Mouse (Mus musculus) fat pad, adult 2 months (tissue): Measurements from ENCODE around the gene Gadd45b.

Experiments
- DNase-seq: peaks from one replicate; pipeline ENCODE4 v3.0.0-alpha.2; 2011; ENCODE audit warnings: low read depth, low spot score; ENCODE audit errors: extremely low read depth

Gene Gadd45b

DNA sequence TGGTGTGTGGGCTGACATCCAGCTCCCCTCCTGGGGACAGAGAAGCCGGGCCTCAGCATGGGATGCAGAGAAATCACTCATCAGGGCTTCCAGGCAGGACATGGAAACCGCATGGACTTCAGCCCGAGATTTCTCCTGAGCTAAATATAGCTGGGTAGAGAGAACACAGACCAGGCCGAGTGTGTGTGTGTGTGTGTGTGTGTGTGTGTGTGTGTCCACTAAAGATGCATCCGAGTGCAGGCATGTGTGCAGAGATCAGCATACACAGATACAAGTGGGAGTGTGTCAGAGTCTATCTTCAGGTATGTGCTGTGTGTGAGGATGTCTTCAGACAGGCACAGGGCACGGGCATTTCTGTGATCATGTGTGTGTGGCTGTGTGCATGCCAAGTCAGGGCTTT, 25.0 kb downstream of the Gadd45b start:
- no peak for DNase-seq

DNA sequence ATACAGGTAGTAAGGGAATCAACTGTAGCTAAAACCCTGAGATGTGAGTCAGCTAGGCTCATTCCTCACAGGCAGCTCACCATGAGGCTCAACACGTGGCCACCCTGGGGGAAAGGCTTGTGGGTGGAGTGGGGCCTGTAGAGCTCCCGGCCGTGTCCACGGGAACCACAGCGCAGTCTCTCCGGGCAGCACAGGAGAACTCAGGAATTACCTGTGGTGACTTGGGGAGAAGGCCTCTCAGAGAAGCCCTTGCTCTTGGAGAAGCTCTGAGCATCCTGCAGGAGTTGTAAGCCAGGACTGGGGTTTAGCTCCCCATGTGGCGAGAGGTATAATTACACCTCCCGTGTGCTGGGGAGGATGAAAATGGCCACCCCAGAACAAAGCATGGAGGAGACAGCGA, 25.7 kb downstream of the Gadd45b start:
- DNase-seq = no peak

DNA sequence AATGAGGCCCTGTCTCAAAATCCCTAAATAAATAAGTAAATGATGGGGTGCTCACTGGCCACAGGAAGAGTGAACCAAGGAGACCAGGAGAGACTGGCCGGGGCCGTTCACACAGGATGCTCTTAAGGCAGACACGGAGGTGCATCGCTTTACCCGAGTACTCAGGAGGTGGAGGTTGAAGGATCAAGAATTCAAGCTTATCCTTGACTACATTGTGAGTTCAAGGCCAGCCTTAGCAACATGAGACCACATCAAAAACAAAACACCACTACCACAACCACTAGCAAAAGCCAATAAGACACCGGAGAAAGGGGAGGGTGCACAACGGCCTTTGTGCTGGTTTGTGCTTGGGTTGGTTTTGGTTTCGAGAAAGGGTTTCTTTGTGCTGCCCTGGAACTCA, 26.5 kb downstream of the Gadd45b start:
- no peak for DNase-seq

DNA sequence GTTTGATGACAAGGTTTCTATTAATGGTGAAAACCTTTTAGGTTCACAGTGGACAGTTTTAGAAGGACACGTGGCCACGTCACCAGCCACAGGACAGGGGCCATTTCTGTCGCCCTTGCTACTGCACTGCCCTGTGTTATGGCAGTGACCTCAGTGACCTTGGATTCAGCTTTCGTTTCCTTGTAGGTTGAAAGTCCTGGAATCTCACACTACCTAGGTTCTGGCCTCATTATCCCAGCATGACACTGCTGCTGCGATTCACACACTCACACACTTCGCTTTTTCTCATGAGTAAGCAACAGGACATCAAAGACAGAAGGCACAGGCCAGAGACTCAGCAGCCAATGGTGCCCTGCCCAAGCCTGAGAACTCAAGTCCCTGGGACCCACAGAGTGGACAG, 27.0 kb downstream of the Gadd45b start:
- DNase-seq = no peak

DNA sequence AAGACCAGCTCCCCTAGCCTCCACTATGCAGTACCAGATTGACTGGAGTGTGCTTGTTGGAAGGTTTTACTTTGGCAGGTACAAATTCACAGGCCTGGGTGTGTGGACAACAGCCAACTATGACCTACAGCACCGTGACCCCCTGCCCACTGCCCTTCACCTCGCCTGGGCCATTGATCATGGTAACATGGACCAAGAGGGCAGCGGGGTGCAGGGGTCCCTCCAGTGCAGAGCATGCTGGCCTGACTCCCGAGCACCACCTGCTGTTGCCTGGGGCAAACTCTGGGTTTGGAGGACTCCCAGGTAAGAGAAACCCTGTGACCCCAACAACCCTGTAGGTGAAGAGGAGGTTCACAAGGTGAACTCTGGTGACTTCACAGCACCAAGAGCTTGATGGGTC, 27.9 kb downstream of the Gadd45b start:
- no peak for DNase-seq

DNA sequence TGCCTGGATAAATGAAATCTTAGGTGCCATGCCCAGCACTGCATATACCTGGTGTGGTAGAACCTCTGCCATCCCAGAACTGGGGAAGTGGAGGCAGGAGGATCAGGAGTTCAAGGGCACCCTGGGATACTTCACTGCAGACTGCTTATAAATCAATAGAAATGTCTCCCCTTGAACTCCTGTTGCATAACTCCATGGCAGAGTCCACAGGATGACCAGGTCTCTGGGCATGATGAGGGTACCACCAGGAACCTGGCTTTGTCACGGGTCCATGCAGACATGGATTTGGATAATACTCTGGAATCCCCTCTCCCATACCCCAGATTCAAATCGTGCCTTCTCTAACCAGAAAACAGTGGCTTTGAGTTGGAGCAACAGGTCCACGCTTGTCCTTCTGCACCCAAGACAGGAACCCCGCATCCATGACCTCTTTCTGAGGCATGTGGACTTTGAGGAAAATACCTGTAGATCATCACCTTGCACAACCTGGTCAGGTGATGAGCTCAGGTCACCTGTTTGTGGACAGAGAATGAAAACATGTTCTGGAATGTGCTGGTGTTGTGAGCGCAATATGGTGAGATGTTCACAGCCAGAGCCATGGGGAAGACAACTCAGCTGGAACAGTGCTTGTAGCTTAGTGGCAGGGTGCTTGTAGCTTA, 29.2 kb downstream of the Gadd45b start:
- DNase-seq = no peak

DNA sequence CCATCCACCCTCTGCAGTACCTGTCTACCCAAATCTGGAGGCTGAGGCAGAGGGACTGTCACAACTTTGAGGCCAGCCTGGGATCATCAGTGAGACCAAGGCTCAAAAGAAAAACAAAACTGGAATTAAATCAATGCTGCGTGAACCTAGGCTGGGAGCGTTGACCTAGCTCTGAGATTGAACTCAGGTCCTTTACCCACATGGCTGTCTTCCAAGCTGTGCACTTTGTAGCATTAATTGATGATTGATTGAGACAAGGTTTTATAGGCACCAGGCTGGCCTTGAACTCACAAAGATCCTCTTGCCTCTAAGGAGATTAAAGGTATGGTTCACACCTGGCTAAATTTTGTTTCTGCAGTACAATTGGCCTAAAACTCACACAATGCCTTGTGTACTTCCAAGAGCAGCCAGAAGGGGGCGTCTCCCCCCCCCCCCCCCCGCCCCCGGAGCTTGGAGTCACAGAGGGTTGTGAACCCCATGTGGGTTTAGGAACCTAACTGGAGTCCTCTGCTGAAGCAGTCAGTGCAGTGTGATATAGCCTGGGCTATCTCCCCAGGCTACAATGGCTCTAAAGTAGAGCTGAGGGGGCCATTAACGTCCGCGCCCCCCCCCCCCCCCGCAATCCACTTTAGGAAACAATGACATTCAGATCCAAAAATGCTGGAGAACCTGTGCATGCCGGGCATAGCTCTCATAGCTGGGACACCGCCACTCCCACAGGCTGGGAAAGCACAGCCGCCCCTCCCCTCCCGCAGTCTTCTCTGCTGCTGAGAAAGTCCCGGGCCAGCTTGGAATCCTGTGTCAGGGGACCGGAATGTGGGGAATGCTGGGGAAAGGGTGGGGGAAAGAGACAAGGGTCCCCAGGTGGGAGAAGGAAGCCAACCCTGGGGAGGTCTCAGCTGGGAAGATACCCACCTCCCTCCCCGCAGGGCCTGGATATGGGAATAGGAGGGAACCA, 31.0 kb downstream of the Gadd45b start:
- DNase-seq = no peak

DNA sequence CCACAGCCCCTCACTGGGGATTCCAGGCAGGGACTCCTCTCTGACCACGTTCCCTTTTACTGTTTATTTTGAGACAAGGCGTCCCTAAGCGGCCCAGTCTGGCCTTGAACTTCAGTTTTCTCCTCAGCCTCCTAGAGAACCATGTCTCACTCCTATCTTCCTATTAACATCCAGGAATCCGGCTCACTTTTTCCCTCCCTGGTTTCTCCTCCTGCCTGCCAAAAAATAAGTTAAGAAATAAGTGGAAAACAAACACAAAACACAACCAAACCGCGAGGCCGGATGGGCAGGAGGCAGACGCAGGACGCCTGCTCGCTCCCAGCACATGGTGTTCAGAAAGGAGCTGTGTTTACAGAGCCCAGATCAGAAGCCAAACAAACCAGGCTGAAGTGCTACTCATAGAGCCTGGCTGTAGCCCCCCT, 32.2 kb downstream of the Gadd45b start:
- DNase-seq = no peak

DNA sequence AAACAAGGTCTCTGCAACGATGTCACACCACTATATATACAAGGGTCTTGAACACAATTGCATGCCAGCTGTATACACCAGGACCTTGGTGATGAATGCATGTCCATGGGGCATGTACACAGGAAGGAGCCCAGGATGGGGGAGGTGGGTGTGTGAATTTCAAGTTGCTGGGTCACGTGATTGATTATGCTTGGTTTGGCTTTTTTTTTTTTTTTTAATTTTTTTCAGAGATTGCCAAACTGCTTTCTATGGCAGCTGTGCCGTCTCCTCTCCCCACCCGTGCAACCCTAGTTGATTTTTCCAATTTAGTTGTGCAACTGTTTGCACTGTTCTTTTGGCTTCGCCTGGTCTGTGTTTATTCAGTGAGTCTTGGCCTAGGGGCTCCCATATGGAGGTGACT, 32.7 kb downstream of the Gadd45b start:
- no peak for DNase-seq

DNA sequence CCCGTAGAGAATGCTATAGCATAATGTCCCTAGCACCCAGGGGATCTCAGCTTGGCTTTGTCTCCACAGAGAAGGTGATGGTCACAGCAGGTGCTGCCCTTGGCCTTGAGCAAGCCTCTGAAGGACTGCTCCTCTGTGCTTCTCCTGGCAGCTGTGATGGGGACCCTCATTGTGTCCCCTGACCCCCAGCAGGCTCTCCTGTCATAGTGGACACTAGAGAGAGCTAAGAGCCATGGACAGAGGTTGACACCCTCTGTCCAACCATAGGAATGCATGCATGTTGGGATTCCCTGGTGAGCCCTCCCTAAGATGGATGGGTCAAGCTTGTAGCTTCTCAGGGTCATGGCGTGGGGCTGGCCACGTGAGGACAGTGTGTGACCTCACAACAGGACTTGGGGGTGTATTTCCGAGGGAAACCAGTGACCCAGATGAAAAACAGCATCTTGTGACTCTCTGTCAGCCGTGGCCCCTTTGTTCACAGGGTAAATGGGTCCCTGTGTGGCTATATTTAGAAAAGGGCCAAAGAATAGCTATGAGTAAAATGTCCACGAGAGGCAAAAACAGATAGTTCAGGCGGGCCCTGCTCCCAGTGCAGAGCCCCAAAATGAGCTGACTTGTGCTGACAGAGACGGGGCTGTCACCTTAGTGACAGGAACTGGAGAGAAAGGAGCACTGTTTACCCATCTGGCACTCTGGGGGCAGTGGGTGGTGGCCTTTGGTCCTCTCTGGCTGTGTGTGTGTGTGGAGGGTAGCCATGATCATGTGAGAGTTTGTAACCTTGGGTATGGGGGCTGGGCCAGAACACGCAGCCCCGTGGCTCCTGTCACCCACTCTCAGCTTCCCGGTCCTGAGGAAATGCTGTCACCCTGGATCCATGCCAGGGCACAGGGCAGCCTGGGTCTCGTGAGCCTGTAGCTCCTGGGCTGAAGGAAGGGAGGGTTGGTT, 33.4 kb downstream of the Gadd45b start:
- no peak for DNase-seq

DNA sequence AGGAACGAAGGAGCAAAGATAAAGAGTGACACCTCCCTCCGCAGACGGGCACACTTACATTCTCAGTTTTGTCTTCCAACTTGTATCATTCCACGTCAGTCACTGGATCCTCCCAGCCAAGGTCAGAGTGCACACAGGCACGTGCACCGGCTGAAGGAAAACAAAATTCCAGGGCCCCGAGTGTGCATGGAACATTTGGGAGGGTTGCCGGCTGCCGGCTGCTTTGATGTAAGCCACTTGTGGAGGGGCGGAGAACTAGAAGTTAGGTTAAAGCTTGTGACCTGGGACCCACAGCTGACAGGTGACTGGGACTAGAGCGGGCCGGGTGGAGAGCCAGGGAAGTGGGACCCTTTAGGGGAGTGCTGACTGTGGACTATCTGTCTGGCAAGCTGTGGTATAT, 36.4 kb downstream of the Gadd45b start:
- DNase-seq = no peak

DNA sequence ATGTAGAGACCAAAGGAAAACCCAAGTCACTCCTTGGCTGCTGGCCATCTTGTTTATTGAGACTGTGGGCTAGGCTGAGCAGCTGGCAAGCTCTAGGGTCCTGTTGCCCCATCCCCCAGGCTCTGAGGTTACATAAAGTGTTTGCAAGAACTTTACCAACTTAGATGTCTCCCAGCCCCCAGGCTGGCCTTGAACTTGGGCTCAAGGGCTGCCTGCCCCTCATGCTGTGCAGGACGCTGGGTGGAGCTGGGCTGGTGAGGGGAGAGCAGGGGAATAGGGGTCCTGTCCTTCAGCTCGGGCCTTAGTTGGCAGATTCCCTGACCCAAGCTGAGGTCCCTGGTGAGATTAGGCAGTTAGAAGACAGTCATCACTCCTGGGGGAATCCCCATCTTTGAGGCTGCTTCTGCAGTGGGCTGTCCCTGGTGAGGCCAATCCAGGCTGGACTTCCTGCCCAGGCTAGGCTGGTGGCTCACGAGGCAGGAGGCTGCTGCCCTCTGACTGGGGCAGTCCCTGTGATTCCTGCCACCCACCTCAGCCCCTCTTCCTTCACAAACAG, 37.3 kb downstream of the Gadd45b start:
- DNase-seq = no peak

DNA sequence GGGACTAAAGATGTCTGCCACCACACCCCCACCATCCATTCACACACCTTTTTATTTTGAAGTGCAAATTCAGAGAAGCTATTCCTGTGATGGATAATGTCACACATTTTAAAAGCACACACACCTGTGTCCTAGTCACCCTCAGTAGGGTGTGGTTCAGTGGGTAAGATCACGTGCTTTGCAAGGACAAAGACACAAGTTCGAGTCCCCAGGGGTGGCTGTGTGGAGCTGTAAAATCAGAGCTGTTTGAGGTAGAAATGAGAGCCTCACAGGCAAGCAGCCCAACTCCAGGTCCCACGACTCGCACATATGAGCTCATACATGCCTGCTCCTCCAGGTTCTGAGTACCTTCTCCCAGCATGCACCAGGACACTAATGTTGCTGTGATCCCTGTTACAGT, 38.2 kb downstream of the Gadd45b start:
- DNase-seq = no peak

DNA sequence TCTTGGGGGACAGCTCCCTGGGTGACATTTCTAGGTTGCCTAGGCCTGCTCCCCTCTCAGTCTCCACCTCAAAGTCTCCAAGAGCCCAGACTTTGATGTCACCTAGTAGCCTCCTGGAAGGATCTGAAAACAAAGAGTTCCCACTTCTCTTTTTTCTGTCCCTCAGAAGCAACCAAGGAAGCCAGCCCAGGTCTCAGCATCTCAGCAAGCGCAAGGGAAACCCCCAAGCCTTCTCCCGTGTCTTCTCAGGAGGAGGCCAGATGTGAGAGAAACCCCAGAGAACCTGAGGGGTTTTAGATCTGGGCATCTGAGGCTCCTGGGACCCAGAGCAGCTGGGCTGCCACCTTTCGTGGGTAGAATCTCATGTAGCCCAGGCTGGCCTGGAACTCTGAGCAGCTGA, 39.4 kb downstream of the Gadd45b start:
- no peak for DNase-seq

DNA sequence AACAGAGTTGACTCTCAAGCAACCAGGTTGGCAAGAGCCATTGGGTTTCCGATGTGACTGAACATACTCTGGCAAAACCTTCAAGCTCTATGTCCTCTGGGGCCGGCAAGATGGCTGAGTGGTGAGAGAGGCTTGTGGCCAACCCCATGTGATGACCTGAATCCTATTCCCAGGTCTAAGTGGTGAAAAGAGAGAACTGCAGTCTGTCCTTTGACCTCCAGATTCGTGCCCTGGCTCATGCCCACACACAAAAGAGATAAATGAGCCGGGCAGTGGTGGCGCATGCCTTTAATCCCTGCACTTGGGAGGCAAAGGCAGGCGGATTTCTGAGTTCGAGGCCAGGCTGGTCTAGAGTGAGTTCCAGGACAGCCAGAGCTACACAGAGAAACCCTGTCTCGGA, 40.3 kb downstream of the Gadd45b start:
- no peak for DNase-seq

DNA sequence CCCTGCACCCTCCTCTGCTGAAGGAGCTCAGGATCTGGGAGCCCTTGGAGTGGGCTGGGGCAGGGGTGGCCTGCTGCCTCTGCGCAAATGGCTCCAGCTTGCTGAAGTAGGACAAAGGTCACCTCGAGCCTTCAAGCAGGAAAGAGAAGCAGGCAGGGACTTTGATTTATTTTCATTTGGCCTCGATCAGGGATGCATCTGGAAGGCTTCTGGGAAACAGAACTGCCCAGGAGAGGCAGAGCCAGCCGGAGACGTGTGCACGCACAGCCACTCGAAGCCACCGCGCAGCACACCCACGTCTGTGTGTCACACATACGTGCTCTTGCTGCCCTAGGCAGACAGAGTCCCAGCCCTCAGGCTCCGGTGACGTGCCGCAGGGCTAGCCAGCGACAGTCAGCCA, 41.7 kb downstream of the Gadd45b start:
- DNase-seq = no peak

DNA sequence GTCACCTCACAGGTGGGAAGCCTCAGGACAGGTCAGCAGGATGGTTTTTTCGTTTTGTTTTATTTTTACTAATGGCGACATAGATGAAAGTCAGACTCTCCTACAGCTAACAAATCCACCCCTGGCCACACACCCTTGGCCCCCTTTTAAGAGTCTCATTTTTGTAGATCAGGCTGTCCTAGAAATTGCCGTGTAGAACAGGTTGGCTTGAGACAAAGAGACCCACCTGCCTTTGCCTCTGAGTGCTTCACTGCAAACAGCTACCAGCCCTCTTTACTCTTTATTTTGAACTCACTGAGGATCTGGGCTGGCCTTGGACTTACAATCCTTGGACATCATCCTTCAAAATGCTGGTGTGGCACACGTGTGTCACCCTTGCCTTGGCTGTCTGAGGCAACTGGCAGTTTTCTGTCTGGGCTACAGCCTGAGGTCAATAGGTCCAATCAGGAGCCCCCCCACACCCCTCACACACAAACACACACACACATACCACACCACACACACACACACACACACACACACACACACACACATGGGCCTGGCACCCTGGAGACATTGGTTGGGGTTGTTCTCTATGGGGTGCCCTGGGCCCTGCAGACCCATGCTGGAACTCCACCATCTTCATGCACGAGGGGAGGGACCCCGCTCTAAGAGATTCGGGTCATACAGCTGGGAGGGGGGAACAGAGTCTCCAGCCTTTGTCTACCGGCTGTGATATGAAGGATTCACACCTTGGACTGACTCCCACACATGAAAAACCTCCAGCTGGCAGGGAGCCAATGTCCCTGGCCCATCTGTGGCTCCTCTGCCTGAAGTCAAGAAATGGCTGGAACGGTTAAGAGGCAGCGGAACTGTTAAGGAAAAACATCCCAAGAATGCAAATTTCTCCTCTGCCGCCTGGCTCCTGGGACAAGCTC, 42.5 kb downstream of the Gadd45b start:
- DNase-seq = no peak

DNA sequence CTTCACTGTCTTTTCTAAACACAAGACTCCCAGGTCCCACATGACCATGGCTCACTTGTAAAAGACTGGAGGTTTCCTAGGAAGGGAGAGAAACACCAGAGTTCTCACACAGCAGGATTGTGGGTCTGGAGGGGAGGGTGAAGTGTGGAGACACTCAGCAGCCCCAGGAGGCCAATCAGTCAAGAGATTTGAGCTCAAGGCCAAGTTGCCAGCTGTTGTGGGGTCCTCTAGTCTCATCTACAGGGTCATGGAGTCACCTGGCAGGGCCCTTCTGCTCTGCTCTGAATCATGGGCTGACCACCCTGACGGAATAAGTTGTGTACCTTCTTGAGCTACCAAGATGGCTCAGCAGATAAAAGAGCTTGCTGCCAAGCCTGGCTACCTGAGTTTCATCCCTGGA, 43.8 kb downstream of the Gadd45b start:
- DNase-seq = no peak

DNA sequence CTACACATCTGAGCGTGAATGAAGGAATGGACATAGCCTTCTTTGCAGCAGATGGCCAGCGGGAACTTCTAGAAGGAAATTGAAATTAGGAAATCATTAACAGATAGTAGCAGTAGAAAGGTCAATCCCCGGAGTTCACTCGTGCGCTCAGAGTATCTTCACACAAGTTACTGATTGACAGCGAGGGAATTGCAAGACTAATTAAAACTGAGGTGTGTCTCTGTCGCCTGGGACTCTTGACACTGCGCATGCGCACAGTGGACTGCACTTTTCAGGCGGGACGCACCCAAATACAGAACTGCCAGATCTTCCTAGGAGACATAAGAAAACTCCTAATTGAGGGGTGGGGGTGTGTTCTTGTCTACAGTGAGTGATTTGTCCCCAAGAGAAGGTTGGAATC, 45.6 kb downstream of the Gadd45b start:
- no peak for DNase-seq

DNA sequence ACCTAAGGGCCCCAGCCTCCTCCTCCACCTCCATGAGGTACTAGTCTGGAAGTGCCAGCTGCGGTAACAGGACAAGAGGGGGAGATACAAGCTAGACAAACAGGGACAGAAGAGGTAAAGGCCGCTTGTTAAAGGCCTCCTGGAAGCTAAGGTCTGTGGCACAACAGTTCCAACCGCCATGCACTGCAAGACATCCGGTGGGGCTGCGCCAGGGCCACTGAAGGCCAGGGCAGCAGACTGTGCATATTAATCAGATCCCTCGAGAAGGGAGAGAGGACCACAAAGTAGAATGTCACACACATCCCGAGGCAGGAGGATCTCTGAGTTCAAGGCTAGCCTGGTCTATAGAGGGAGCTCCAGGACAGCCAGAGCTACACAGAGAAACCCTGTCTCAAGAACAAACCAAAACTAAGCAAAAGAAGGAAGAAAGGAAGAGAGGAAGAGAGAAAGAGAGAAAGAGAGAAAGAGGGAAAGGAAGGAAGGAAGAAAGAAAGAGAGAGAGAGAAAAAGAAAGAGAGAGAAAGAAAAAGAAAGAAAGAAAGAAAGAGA, 51.8 kb downstream of the Gadd45b start:
- DNase-seq = no peak
